Mouse (Mus musculus) neural tube, embryonic 12.5 days (tissue): ENCODE measurements at regions not wholly inside any gene's neighbourhood (a gene's known extent, or its start where the extent isn't known, plus 50 kb on each side); places are given as distances from the start of the nearest gene placed in this dataset.

Experiments
- ATAC-seq: fragments of 200-750 bp; cut with Nextera tagmentation; 2 replicates; pipeline ENCODE4 v1.8.0; 2017; ENCODE audit warnings: low read depth, mild to moderate bottlenecking, moderate TSS enrichment, moderate library complexity; ENCODE audit not compliant: low FRiP score
- H3K27ac ChIP-seq: fragments of 300-500 bp; sonication (generic); 2 replicates; pipeline ENCODE4 v1.5.1; 2016
- H3K27me3 ChIP-seq: fragments of 300-500 bp; sonication (generic); replicated peaks from 2 replicates; pipeline ENCODE4 v1.6.1; 2016; ENCODE audit warnings: mild to moderate bottlenecking
- H3K36me3 ChIP-seq: fragments of 300-500 bp; sonication (generic); 2 replicates; pipeline ENCODE4 v1.6.1; 2016; ENCODE audit warnings: mild to moderate bottlenecking
- H3K4me1 ChIP-seq: fragments of 300-500 bp; sonication (generic); 2 replicates; pipeline ENCODE4 v1.6.1; 2016
- H3K4me2 ChIP-seq: fragments of 300-500 bp; sonication (generic); replicated peaks from 2 replicates; pipeline ENCODE4 v1.6.1; 2016; ENCODE audit warnings: mild to moderate bottlenecking
- H3K4me3 ChIP-seq: fragments of 300-500 bp; sonication (generic); 2 replicates; pipeline ENCODE4 v1.5.1; 2016
- H3K9ac ChIP-seq: fragments of 300-500 bp; sonication (generic); 2 replicates; pipeline ENCODE4 v1.6.1; 2016; ENCODE audit warnings: mild to moderate bottlenecking
- H3K9me3 ChIP-seq: fragments of 300-500 bp; sonication (generic); 2 replicates; pipeline ENCODE4 v1.6.1; 2016; ENCODE audit warnings: mild to moderate bottlenecking
- WGBS: fragments of 180-500 bp; shearing (Covaris S2); methylation state at CpG from one replicate; pipeline ENCODE4 v1.1.7; 2016; 5-methylcytosine and 5-hydroxymethylcytosine counted together

- Histone ChIP-seq H3K27ac (no peak overlapping the region), H3K9ac (no peak overlapping the region), H3K9me3 (no peaks in the 10 kb centered on the region), H3K4me3 (no peak overlapping the region), H3K36me3 (no peaks in the 10 kb centered on the region), H3K4me2 (peak overlapping the region; percentile 49), H3K27me3 (no peaks in the 10 kb centered on the region), H3K4me1 (no peaks in the 10 kb centered on the region)
- peak; percentile 90 for ATAC-seq
- 10% methylated on average over 20 of the region's 20 CpGs for WGBS
Measured at GRCm38 (mm10) chr13:63627184-63627893, 53.9 kb upstream of the Ptch1 start.

DNA sequence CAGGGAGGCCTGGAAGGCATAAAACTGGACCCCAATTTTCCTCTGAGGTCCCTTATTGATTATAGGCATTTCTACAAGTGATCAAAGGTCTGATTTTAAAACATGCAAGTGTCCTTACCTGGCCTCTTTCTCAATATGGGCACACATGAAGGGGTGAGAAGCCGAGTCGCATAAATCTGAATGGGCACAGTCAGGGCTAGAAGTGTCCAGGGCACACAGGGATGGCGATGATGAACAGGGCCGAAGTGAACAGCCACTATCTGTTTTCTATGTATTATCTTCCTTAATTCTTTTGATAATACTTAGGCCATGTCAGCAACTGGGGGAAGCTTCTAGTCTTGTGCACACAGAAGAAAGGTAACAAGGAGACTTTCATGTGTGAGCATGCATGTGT is 54.5 kb upstream of the Ptch1 start:
- Histone ChIP-seq H3K9ac (no peak overlapping the region), H3K27ac (no peak overlapping the region), H3K9me3 (no peaks in the 10 kb centered on the region), H3K27me3 (no peaks in the 10 kb centered on the region), H3K4me2 (peak overlapping the region; percentile 49), H3K36me3 (no peaks in the 10 kb centered on the region), H3K4me3 (no peak overlapping the region), H3K4me1 (no peaks in the 10 kb centered on the region)
- peak; percentile 51; the same call in 1 of the 2 replicates for ATAC-seq
- WGBS: 79% methylated on average over 4 of the region's 4 CpGs

DNA sequence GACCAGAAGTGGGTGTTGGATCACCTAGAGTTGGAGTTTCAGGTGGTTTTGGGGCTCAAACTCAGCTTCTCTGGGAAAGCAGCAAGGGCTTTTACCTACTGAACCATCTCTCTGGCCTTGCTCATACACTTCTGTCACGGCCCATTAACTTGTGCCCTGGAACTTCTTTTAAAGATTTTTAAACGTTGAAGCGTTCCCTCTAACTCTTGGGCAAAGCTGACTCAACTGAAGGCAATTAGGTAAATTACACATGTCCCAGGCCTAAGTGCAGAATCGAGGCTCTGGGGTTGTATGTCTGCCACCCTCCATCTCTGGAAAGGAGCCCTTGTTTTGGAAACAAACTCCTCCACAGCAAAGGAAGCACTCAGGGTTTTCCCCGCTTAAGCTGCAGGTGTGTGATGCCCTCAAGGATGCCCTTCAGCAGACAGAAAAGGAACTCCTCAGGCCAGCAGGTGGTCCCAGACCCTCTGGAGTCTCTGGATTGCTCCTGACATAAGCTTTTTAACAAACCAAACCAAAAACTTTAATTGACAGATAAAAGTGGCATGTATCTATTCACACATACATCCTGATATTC is 58.5 kb upstream of the Ptch1 start:
- Histone ChIP-seq H3K9ac (no peak overlapping the region), H3K4me1 (no peaks in the 10 kb centered on the region), H3K4me3 (no peak overlapping the region), H3K9me3 (no peaks in the 10 kb centered on the region), H3K27ac (no peak overlapping the region), H3K27me3 (no peaks in the 10 kb centered on the region), H3K4me2 (no peak overlapping the region), H3K36me3 (no peaks in the 10 kb centered on the region)
- 36% methylated on average over 5 of the region's 5 CpGs for WGBS
- ATAC-seq: no peak

- Histone ChIP-seq H3K4me2 (no peak overlapping the region), H3K27ac (no peak overlapping the region), H3K27me3 (no peaks in the 10 kb centered on the region), H3K9me3 (no peaks in the 10 kb centered on the region), H3K4me1 (no peaks in the 10 kb centered on the region), H3K9ac (no peak overlapping the region), H3K4me3 (no peak overlapping the region), H3K36me3 (no peaks in the 10 kb centered on the region)
- WGBS: 89% methylated on average over 2 of the region's 2 CpGs
- ATAC-seq: no peak
Measured at GRCm38 (mm10) chr13:63634294-63634693, 60.9 kb upstream of the Ptch1 start.

GRCm38 (mm10) chr13:63641649-63642226 is 68.3 kb upstream of the Ptch1 start:
- 48% methylated on average over 12 of the region's 12 CpGs for WGBS
- no peak overlapping the region; the same call in 1 of the 2 replicates for H3K4me2 ChIP-seq
- H3K4me1 ChIP-seq: peaks cover 8% of the 10 kb centered on the region; the same call in 1 of the 2 replicates
- no peak overlapping the region for H3K4me3 ChIP-seq
- no peak overlapping the region for H3K9ac ChIP-seq
- H3K36me3 ChIP-seq: no peaks in the 10 kb centered on the region
- no peak overlapping the region for H3K27ac ChIP-seq
- H3K9me3 ChIP-seq: no peaks in the 10 kb centered on the region
- no peaks in the 10 kb centered on the region for H3K27me3 ChIP-seq
- ATAC-seq: 0 out of 2 replicates have a peak, but pooled peaks have one; percentile 21

DNA sequence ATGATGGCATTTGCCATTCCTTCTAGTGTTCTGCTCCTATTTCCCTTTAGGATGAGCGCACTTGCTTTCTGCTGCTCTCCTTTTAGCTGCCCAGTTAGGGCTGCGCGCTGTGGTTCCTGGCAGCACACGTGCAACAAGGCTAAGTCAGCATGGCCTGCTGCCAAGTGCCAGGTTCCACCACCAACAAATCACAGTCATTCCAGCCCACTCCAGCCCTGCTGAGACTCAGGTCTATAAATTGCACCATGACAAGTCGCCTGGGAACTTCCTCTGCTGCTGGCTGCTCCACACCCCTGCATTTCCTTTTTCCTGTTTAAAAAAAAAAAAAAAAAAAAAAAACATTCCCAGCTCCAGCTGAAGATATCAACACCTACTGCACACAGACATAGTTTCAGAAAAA is 69.2 kb upstream of the Ptch1 start:
- Histone ChIP-seq H3K9me3 (no peaks in the 10 kb centered on the region), H3K27me3 (no peaks in the 10 kb centered on the region), H3K4me1 (peaks cover 8% of the 10 kb centered on the region; the same call in 1 of the 2 replicates), H3K4me2 (no peak overlapping the region), H3K4me3 (no peak overlapping the region), H3K27ac (no peak overlapping the region), H3K36me3 (no peaks in the 10 kb centered on the region), H3K9ac (no peak overlapping the region)
- WGBS: 40% methylated on average over 5 of the region's 5 CpGs
- ATAC-seq: peak; percentile 58; the same call in 1 of the 2 replicates

GRCm38 (mm10) chr13:63643394-63643793 is 70.0 kb upstream of the Ptch1 start:
- Histone ChIP-seq H3K36me3 (no peaks in the 10 kb centered on the region), H3K4me1 (peaks cover 8% of the 10 kb centered on the region; the same call in 1 of the 2 replicates), H3K27me3 (no peaks in the 10 kb centered on the region), H3K9me3 (no peaks in the 10 kb centered on the region), H3K9ac (no peak overlapping the region), H3K4me3 (no peak overlapping the region), H3K4me2 (no peak overlapping the region), H3K27ac (no peak overlapping the region)
- 49% methylated on average over 2 of the region's 2 CpGs for WGBS
- ATAC-seq: no peak

DNA sequence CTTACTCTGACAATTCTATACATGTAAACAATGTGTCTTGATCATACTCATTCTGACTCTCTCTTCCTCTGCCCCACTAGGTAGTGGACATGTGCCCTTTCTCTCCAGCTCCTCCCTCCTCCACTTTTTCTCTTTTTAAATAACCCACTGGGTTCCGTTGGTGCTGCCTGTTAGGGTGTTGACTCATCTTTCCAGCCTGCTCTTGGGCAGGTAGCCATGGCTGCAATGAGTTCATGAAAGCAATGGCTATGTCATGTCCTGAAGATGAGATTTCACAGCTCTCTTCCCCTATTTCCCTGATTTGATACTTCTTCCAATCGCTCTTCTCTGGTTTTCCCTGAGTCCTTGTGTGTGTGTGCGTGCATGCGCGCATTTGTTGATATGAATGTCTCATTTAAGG is 70.9 kb upstream of the Ptch1 start:
- 96% methylated on average over 5 of the region's 5 CpGs for WGBS
- ATAC-seq: no peak
- H3K27ac ChIP-seq: no peak overlapping the region

DNA sequence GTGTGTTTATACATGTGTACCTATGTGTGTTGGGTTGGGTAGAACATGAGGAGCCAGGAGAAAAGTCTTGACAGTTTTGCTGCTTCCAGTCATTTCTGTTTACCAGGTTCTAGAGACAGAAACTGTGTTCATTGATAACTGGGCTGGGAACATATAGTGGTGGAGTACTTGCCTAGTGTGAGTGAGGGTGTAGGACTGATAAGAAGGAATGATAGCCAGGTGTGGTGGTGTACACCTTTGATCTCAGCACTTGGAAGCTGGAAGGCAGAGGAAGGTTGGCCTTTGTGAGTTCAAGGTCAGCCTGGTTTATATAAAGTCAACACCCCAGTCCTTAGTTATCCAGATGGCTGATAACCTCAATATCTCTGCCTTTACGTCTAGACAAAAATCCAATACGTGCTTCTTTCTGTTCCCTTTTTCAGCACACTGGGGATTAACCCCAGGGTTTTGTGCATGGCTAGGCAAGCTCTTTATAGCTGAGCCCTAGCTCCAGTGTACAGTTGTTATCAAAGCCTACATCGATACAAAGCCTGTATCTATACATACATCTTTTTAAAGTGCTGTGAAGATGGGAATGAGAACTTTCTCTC is 75.8 kb upstream of the Ptch1 start:
- Histone ChIP-seq H3K9me3 (no peaks in the 10 kb centered on the region), H3K36me3 (no peaks in the 10 kb centered on the region), H3K27me3 (no peaks in the 10 kb centered on the region), H3K9ac (no peak overlapping the region), H3K27ac (no peak overlapping the region), H3K4me1 (no peaks in the 10 kb centered on the region), H3K4me3 (no peak overlapping the region), H3K4me2 (no peak overlapping the region)
- ATAC-seq: no peak
- 91% methylated on average over 3 of the region's 3 CpGs for WGBS

More for the DNA sequence above, 70.9 kb upstream of the Ptch1 start:
- Histone ChIP-seq H3K4me2 (no peak overlapping the region), H3K9ac (no peak overlapping the region), H3K4me1 (peaks cover 8% of the 10 kb centered on the region; the same call in 1 of the 2 replicates), H3K27me3 (no peaks in the 10 kb centered on the region), H3K4me3 (no peak overlapping the region), H3K36me3 (no peaks in the 10 kb centered on the region), H3K9me3 (no peaks in the 10 kb centered on the region)

DNA sequence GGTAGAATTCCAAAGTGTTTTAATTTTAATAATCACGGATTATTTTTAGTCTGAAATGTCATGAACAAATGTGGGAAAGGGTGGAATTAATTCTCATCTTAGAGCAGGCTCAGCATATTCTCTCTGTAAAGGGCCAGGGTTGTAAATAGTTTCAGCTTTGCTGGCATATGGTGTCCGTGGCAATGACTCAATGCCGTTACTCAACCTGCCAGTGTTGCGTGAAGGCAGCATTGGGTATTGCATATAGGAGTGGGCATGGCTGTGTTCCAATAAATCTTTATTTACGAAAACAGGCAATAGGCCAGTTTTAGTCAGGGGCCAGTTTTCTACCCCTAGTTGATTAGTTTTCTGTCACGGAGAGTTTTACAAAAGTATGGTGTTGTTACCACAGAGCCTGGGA is 81.1 kb upstream of the Ptch1 start:
- Histone ChIP-seq H3K9me3 (no peaks in the 10 kb centered on the region), H3K4me1 (no peaks in the 10 kb centered on the region), H3K4me2 (no peak overlapping the region), H3K36me3 (no peaks in the 10 kb centered on the region), H3K4me3 (no peak overlapping the region), H3K27ac (no peak overlapping the region), H3K27me3 (no peaks in the 10 kb centered on the region), H3K9ac (no peak overlapping the region)
- no peak for ATAC-seq
- WGBS: 73% methylated on average over 6 of the region's 6 CpGs

GRCm38 (mm10) chr13:63657115-63657514 is 83.7 kb upstream of the Ptch1 start:
- Histone ChIP-seq H3K27me3 (no peaks in the 10 kb centered on the region), H3K36me3 (no peaks in the 10 kb centered on the region), H3K9me3 (no peaks in the 10 kb centered on the region), H3K4me3 (no peak overlapping the region), H3K9ac (no peak overlapping the region), H3K4me1 (no peaks in the 10 kb centered on the region), H3K27ac (no peak overlapping the region), H3K4me2 (no peak overlapping the region)
- ATAC-seq: no peak
- 92% methylated on average over 8 of the region's 8 CpGs for WGBS

GRCm38 (mm10) chr13:63659412-63659811 is 86.0 kb upstream of the Ptch1 start:
- Histone ChIP-seq H3K9ac (no peak overlapping the region), H3K4me3 (no peak overlapping the region), H3K27ac (no peak overlapping the region), H3K36me3 (no peaks in the 10 kb centered on the region), H3K9me3 (no peaks in the 10 kb centered on the region), H3K4me2 (no peak overlapping the region), H3K4me1 (no peaks in the 10 kb centered on the region), H3K27me3 (no peaks in the 10 kb centered on the region)
- WGBS: 91% methylated on average over 7 of the region's 7 CpGs
- ATAC-seq: no peak
